8 mouse cellular contexts compared by ENCODE assay signal in genomic region chrX:169996926-169997325, GRCm38 (mm10). TPM values are rescaled to one million over a fixed set of nuclear protein-coding genes. Genes with fewer than 3 reads are reported as not detected.
A peak's percentile ranks its signal among the peaks of the same experiment; 100 is the strongest.
DNase-seq lines count a peak whose midpoint lies in the region; TF ChIP-seq lines count a peak whose summit lies in the region.
"Not testable (repeated sequence)": the region's sequence is repeated elsewhere in the genome, so short reads cannot be mapped to it uniquely, and the experiment has no call there.

No protein-coding gene starts in this region.

- peaks cover 58% of the 10 kb centered on the region for H3K27me3 ChIP-seq in E14TG2a.4 (ENCODE audit: insufficient read depth, low read length)

- intact Hi-C loops in heart, postnatal 36 days (cut with DNase I), result not testable (repeated sequence)

- H3K36me3 ChIP-seq in E14TG2a.4 (ENCODE audit: insufficient read depth, low read length), result peaks cover 31% of the 10 kb centered on the region

- not testable (repeated sequence) for TF ChIP-seq CTCF in E14TG2a.4 (conservative IDR thresholded peaks at IDR 0.05; ENCODE audit: low read length)

- peak; percentile 100 for DNase-seq in c-Kit-positive CD71-negative TER-119-negative erythroid progenitor cells, embryonic 14.5 days (ENCODE audit: low read depth)
- DNase-seq in forelimb bud, embryonic 11.5 days (ENCODE audit: low read depth, low spot score), result peak; percentile 98
- peak; percentile 68 to 82 for DNase-seq in heart, postnatal 36 days
- DNase-seq in layer of hippocampus, postnatal 14 days (ENCODE audit: low spot score in 2 of 2), result peak; percentile 94
- DNase-seq in lung, postnatal 36 days, result peak; percentile 87
- peak; percentile 94 for DNase-seq in right cerebral cortex, adult 2 months (ENCODE audit: low spot score in 2 of 2)
- DNase-seq in thymus, postnatal 14 days, result peak; percentile 96

- peaks cover 64% of the 10 kb centered on the region for H3K9me3 ChIP-seq in E14TG2a.4 (ENCODE audit: low read length)

- peak overlapping the region; percentile 88 for H3K4me3 ChIP-seq in E14TG2a.4 (replicated peaks; ENCODE audit: low read length)

- H3K4me1 ChIP-seq in E14TG2a.4 (replicated peaks; ENCODE audit: low read depth, low read length), result peaks cover 52% of the 10 kb centered on the region

RNA-seq across cellular contexts. Expression of gene Gm21887, which starts 12.5 kb away (rescaled TPM):
- 10 to 100 TPM; 31.5 to 40.2 TPM for total RNA-seq in heart, postnatal 36 days (2021)
- total RNA-seq in layer of hippocampus, postnatal 14 days (2021), result 100 to 1,000 TPM; 225 to 399 TPM

Comparison
In these comparisons a context has a peak if more than half of its experiments do, and no peak if none do; other contexts are left out.
1. Peak in every context shown above with its lines: DNase-seq and H3K4me3 ChIP-seq.
2. RNA of gene Gm21887, which starts 12.5 kb away (total RNA-seq): 225 to 399 TPM in layer of hippocampus, postnatal 14 days; 31.5 to 40.2 TPM in heart, postnatal 36 days; every median in the first group is over 4 times any median in the second.